Mouse (Mus musculus): ENCODE measurements around the gene Rbm28. TPM values are rescaled to one million over a fixed set of nuclear protein-coding genes. Genes with fewer than 3 reads are reported as not detected.

Gene Rbm28
- polyA plus RNA-seq, 1 experiment, result 64.6 TPM

- TF ChIP-seq POLR2A (IDR thresholded peaks at IDR 0.05; ENCODE audit: borderline replicate concordance, extremely low read depth, insufficient read depth, insufficient read length, poor library complexity, severe bottlenecking) (no peak), CTCF (IDR thresholded peaks at IDR 0.05; ENCODE audit: borderline replicate concordance, extremely low read depth, insufficient read depth, insufficient read length) (no peak)
- DNase-seq (ENCODE audit: low read depth), result no peak
These were observed 37.9 kb downstream of the Rbm28 start for GRCm38 (mm10) chr6:29126878-29127426.

- DNase-seq (ENCODE audit: low read depth), result no peak
- TF ChIP-seq POLR2A (IDR thresholded peaks at IDR 0.05; ENCODE audit: borderline replicate concordance, extremely low read depth, insufficient read depth, insufficient read length, poor library complexity, severe bottlenecking) (no peak), CTCF (IDR thresholded peaks at IDR 0.05; ENCODE audit: borderline replicate concordance, extremely low read depth, insufficient read depth, insufficient read length) (no peak)
These were observed 44.8 kb downstream of the Rbm28 start for GRCm38 (mm10) chr6:29119990-29120389.

- DNase-seq (ENCODE audit: low read depth), result no peak
- TF ChIP-seq CTCF (IDR thresholded peaks at IDR 0.05; ENCODE audit: borderline replicate concordance, extremely low read depth, insufficient read depth, insufficient read length) (no peak), POLR2A (IDR thresholded peaks at IDR 0.05; ENCODE audit: borderline replicate concordance, extremely low read depth, insufficient read depth, insufficient read length, poor library complexity, severe bottlenecking) (no peak)
These were observed 45.8 kb downstream of the Rbm28 start for GRCm38 (mm10) chr6:29118963-29119362.

- DNase-seq (ENCODE audit: low read depth), result no peak
- TF ChIP-seq CTCF (IDR thresholded peaks at IDR 0.05; ENCODE audit: borderline replicate concordance, extremely low read depth, insufficient read depth, insufficient read length) (no peak), POLR2A (IDR thresholded peaks at IDR 0.05; ENCODE audit: borderline replicate concordance, extremely low read depth, insufficient read depth, insufficient read length, poor library complexity, severe bottlenecking) (no peak)
These were observed 46.6 kb downstream of the Rbm28 start for GRCm38 (mm10) chr6:29118231-29118630.

- no peak for TF ChIP-seq CTCF (IDR thresholded peaks at IDR 0.05; ENCODE audit: borderline replicate concordance, extremely low read depth, insufficient read depth, insufficient read length)
- DNase-seq (ENCODE audit: low read depth), result peak; percentile 39
These were observed 47.2 kb downstream of the Rbm28 start for GRCm38 (mm10) chr6:29117417-29118104.

GRCm38 (mm10) chr6:29115756-29116155, 49.0 kb downstream of the Rbm28 start:
- no peak for DNase-seq (ENCODE audit: low read depth)
- no peak for TF ChIP-seq CTCF (IDR thresholded peaks at IDR 0.05; ENCODE audit: borderline replicate concordance, extremely low read depth, insufficient read depth, insufficient read length)
- TF ChIP-seq POLR2A (IDR thresholded peaks at IDR 0.05; ENCODE audit: borderline replicate concordance, extremely low read depth, insufficient read depth, insufficient read length, poor library complexity, severe bottlenecking), result no peak

GRCm38 (mm10) chr6:29111501-29111900, 53.3 kb downstream of the Rbm28 start:
- DNase-seq (ENCODE audit: low read depth), result no peak
- no peak for TF ChIP-seq CTCF (IDR thresholded peaks at IDR 0.05; ENCODE audit: borderline replicate concordance, extremely low read depth, insufficient read depth, insufficient read length)
- TF ChIP-seq POLR2A (IDR thresholded peaks at IDR 0.05; ENCODE audit: borderline replicate concordance, extremely low read depth, insufficient read depth, insufficient read length, poor library complexity, severe bottlenecking), result no peak

GRCm38 (mm10) chr6:29108376-29108775, 56.4 kb downstream of the Rbm28 start:
- TF ChIP-seq POLR2A (IDR thresholded peaks at IDR 0.05; ENCODE audit: borderline replicate concordance, extremely low read depth, insufficient read depth, insufficient read length, poor library complexity, severe bottlenecking) (no peak), CTCF (IDR thresholded peaks at IDR 0.05; ENCODE audit: borderline replicate concordance, extremely low read depth, insufficient read depth, insufficient read length) (no peak)
- no peak for DNase-seq (ENCODE audit: low read depth)

- no peak for TF ChIP-seq POLR2A (IDR thresholded peaks at IDR 0.05; ENCODE audit: borderline replicate concordance, extremely low read depth, insufficient read depth, insufficient read length, poor library complexity, severe bottlenecking)
- no peak for TF ChIP-seq CTCF (IDR thresholded peaks at IDR 0.05; ENCODE audit: borderline replicate concordance, extremely low read depth, insufficient read depth, insufficient read length)
- DNase-seq (ENCODE audit: low read depth), result peak; percentile 69
These were observed 63.5 kb downstream of the Rbm28 start for GRCm38 (mm10) chr6:29101248-29101864.

- DNase-seq (ENCODE audit: low read depth), result peak; percentile 30
- no peak for TF ChIP-seq CTCF (IDR thresholded peaks at IDR 0.05; ENCODE audit: borderline replicate concordance, extremely low read depth, insufficient read depth, insufficient read length)
- no peak for TF ChIP-seq POLR2A (IDR thresholded peaks at IDR 0.05; ENCODE audit: borderline replicate concordance, extremely low read depth, insufficient read depth, insufficient read length, poor library complexity, severe bottlenecking)
These were observed 64.4 kb downstream of the Rbm28 start for GRCm38 (mm10) chr6:29100423-29100822.

- TF ChIP-seq POLR2A (IDR thresholded peaks at IDR 0.05; ENCODE audit: borderline replicate concordance, extremely low read depth, insufficient read depth, insufficient read length, poor library complexity, severe bottlenecking) (no peak), CTCF (IDR thresholded peaks at IDR 0.05; ENCODE audit: borderline replicate concordance, extremely low read depth, insufficient read depth, insufficient read length) (no peak)
- DNase-seq (ENCODE audit: low read depth), result peak; percentile 26
These were observed 65.2 kb downstream of the Rbm28 start for GRCm38 (mm10) chr6:29099536-29100170.
